Mouse (Mus musculus): ENCODE measurements at regions not wholly inside any gene's neighbourhood (a gene's known extent, or its start where the extent isn't known, plus 50 kb on each side); places are given as distances from the start of the nearest gene placed in this dataset.

- TF ChIP-seq POLR2A (IDR thresholded peaks at IDR 0.05; ENCODE audit: borderline replicate concordance, control insufficient read depth, low read depth, low read length) (no peak), CTCF (IDR thresholded peaks at IDR 0.05; ENCODE audit: control insufficient read depth, insufficient read depth, low read length) (no peak)
These were observed 317.1 kb upstream of the Sash1 start for GRCm38 (mm10) chr10:9202922-9203321.

All from bone marrow, adult 2 months (tissue).